Mouse (Mus musculus): ENCODE measurements around the gene Lingo4.

DNA sequence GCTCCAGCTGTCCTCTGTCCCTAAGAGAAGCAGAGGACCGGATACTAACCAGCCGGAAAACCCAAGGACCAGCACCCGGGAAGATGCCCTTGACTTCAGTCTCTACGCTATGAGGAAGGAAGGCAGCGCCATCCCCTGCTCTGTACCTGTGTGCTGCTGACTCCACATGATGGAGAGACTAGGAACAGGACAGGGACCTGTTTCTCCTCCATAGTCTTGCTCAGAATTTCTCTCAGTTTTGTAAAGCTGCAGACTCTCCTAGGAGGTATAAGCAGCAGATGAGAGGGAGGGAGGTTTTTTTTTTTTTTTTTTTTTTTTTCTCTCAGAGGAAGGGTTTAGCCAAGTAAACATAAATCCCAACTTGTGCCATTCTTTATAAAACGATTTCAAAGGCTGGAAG is at the start of gene Lingo4:
- TF ChIP-seq CTCF (IDR thresholded peaks at IDR 0.05; ENCODE audit: insufficient read depth, low read depth, low read length) (no peak), POLR2A (IDR thresholded peaks at IDR 0.05; ENCODE audit: insufficient read depth, low read depth, low read length) (no peak)

All from olfactory bulb, adult 2 months (tissue).